Mouse (Mus musculus): ENCODE measurements around the gene Ccdc151. TPM values are rescaled to one million over a fixed set of nuclear protein-coding genes. Genes with fewer than 3 reads are reported as not detected.

Gene Ccdc151
- polyA plus RNA-seq (2012; rRNA removed) = 0.14 and 0.15 TPM in 2 replicates

DNA sequence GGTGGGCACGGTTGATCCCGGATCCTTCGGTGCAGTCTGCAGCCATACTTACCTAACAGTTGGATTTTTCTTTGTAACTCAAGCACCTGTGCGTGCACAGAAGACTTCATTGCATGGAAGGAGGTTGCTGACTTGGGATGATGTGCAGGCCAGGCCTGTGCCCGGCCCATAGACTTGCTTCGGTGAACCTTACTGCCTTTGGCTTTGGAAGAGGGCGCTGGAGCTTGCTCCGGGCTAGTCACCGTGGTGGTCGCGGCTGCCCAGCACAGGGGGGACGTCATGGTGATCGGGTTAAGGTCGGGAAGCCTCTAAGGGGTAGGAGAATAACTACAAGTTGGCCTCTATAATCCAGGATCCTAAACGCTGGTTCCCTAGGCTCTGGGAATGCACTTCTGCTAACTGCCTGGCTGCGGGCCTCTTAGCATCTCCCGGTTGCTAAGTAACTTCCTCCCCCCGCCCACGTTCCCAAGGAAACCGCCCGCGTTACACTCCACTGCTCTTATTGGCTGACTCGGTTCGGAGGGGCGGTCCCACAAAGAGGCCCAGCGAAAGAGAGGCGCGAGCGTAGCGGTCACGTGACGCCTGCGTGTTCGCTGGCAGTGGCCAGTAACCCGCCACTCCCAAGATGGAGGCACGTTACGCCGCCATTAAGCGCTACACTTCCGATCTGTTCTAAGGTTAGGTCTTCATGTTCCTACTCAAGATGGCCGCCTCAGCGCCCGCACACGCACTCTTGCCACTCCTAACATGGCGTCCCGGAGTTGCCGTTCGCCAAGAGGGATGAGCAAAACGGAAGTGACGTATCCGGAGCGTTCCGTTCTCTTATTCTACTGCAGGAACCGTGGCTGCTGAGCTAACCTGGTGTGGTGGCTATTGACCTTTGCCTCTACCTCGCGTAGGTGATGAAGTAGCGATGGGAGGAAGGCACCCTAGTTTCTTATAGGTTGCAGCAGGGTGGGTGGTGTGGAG lies at the start of gene Ccdc151, which contains the start of gene Prkcsh:
Gene Ccdc151, minus strand, starts transcription at position 441 of the 969 bp plus-strand sequence.
Gene Prkcsh, plus strand, starts transcription at position 613 of the 969 bp plus-strand sequence.
- 7% methylated on average over 57 of the region's 57 CpGs for WGBS

DNA sequence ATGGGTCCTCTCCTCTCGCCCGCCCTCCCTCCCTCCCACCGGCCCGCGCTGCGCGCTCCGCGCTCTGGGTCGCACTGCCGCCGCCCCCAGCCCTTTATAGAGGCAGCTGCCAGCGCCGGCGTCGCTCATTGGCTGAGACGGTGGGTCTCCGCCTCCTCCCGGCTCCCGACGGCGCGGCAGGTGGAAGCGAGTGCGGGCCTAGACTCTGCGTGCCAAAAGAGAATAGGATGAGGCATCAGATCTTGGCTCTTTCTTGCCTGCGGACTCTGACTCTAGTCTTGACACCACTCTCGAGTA lies 49.5 kb upstream of the Ccdc151 start, which contains the start of gene Elavl3:
Gene Elavl3, minus strand, starts transcription at position 66 of the 297 bp plus-strand sequence.
- WGBS = 2% methylated on average over 28 of the region's 28 CpGs
- DNase-seq (ENCODE audit: low read depth, low spot score) = no peak

More for the DNA sequence above, at the start of gene Ccdc151, which contains the start of gene Prkcsh:
- DNase-seq (ENCODE audit: low read depth, low spot score) = peak; percentile 99

DNA sequence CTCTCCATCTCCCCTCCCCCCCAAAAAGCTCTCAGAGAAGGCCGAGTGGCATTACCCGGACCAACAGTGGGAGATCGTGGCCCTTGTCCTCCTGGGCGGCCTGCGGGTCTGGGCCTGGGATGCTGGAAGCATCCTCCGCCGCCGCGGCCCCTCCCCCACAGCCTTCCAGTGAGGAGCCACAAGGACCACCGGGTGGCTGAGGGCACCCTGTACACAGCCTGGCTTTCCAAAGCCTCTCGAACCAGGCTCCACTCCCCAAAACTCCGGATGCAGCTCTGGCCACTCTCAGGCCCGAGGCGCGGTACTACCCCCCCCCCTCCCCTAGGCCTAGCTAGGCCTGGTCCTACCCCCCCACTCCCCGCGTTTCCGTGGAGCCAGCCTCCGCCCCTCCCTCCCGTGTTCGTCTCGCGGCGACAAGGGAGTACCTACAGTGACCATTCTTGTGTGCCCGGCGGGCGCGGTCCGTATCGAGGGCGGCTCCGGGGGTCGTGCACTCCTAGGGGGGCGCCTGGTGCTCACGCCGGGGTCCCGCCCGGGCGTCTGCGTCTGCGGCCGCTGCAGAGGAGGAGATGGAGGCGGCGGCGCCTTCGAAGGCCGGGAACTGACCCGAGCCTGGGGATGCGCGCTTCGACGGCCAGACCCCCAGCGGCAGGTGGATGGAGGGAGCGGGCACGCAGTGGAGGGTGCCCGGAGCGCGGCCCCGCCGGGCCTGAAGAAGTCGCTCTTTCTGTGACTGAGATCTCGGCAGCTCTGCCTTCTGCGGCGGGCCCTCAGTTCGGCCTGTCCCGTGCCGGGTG lies 48.9 kb upstream of the Ccdc151 start:
- WGBS = 3% methylated on average over 67 of the region's 67 CpGs
- no peak for DNase-seq (ENCODE audit: low read depth, low spot score)

DNA sequence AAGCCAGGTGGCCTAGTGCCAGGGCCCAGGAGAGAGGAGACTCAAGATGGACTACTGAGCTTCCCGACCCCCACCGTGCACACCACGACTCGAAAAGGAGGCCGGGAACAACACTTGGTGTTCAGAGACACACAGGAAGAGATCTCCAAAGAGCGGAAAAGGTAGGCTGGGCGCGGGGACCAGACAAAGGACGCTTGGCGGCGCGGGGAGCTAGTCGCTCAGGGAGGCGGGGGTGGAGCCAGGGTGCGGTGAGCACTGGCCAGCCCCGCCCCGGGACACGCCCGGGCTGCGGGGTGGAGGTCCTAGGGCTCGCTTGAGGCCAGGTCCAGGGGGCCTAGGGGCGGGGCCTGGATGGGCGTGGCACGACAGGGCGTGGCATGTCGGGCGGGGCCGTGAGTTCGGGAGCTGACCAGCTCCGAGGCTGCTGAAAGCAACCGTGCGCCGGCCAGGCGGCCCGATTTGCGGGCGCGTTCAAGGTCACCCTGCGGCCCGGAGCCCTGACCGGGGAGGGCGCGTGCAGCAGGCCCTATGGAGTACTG lies 48.0 kb upstream of the Ccdc151 start:
- 1% methylated on average over 43 of the region's 43 CpGs for WGBS
- DNase-seq (ENCODE audit: low read depth, low spot score) = no peak

DNA sequence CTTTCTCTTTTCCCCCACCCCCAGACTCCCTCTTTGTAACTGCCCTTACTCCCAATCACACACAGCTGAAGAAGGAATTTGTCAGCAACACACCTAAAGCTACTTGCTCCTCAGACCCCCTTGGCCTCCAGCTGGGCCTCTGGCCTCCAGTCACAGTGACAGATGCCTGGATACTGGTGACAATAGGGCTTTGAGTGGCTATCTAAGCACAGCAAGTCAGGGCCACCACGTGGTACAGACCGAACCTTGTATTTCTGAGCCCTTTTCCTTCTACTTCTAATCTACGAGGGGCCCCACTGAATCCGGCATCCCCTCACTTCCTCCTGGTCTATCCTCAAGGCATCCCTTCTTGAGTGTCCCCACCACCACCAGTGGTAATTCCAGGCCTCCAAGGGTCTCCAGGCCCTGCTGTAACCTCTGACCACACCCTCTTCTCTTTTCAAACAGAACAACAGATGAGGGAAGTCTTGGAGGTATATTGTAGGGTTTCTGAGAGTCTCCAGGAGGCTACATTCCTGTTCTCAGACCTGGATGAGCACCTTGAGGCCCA lies 47.4 kb upstream of the Ccdc151 start:
- DNase-seq (ENCODE audit: low read depth, low spot score) = no peak
- WGBS = 47% methylated on average over 4 of the region's 4 CpGs

DNA sequence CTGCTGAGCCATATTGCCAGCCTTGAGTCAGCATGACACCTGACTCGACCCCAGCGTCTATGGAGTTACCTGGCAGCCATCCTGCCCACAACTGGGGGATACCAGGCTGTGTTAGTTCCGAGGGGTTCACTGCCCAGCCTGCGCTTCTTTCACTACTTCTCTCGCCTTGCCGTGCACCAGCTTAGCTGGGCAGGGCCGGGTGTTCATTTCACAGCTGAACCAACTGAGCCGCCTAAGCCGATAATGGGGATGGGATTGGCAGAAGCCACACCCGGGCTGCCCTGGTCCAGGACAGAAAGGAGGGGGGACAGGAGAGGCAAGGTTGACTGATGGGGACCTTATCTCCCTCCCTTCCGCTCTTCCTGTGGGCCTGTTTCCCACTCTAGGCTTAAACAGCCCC lies 46.9 kb upstream of the Ccdc151 start:
- WGBS = 33% methylated on average over 11 of the region's 11 CpGs
- no peak for DNase-seq (ENCODE audit: low read depth, low spot score)

DNA sequence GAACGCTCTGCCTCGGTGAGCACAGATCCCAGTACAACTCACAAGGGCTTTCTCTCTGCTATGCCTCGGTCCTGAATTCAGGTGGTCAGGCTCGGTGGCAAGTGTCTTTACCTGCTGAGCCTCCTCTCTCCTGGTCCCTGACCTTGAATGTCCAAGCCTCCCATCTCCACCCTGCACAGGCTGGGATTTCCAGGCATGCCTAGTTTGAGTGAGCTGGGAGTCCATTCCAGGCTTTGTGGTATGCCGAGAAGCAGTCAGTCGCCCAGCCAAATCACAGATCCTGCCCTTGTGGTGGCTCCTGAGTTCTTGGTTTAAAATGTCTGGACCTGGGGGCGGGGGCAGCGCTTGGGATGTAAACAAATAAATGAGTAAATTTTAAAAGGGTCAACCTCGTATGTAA lies 44.9 kb upstream of the Ccdc151 start:
- no peak for DNase-seq (ENCODE audit: low read depth, low spot score)
- WGBS = 52% methylated on average over 9 of the region's 9 CpGs

DNA sequence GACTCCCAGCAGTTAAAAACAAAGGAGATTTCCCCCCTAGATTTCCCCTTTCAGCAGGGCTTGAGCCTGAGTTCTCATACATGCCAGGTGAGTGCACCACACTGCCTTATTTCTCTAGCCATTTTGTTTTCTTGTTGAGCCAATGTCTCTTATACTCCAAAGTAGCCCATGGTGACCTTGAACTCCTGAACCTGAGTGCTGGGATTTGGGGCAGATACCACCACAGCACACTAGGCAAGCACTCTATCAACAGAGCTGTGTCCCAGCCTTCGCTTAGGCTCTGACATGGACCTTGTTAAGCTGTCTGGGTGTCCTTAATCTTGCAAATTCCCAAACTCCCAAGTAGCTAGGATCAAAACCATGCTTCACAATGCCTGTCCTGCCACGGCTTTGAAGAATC lies 39.4 kb upstream of the Ccdc151 start:
- WGBS = 60% methylated on average over 2 of the region's 2 CpGs
- no peak for DNase-seq (ENCODE audit: low read depth, low spot score)

DNA sequence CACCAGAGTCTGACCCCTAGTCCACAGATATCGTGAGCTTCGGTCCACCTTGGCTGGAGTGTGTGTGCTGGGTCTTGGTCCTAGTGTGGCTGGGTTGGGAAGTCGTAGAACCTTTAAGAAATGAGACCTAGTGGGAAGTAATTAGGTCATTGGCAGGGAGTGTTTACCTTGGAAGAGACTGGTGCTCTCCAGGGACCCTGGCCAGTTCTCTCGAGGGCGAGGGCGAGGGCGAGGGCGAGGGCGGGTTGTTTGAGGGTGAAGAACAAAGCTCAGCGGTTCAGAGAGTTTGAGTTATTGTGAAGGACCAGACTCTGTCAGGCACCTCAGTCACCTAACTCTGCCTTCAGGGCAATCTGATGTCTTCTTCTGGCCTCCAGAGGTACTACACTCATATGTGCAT lies 35.4 kb upstream of the Ccdc151 start:
- WGBS = 44% methylated on average over 10 of the region's 10 CpGs
- no peak for DNase-seq (ENCODE audit: low read depth, low spot score)

DNA sequence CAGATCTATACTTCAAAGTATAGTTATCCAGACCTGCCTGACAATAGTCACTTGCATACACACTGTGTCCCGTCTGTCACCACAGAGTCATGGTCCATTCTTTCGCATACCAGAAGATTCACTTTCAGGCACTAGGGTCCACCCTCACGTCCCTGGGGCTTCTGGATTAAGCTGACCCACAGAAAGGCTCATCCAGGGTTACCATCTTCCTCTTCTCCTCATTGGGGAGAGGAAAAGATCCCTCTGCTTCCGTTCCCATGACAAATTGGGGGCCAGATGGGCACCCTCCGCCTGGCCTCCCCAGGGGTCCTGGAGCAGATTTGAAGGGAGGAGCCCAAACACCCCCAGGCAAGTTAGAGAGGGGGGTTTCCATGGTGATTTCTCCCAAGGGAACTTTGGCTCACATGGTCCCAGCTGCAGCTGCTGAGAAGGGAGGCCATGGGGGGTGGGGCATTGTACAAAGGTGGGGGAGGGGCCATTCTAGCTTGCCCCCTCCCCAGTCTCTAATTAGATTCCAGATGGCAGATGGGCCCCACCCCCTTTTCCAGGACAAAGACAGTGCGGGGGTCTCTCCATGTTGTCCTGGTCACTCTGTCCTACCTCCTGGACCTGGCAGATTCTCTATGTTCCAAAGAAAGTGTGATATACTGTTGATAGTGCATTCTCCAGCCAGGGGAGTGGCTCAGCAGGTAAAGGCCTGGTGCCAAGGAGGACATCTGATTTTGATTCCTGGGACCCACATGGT lies 33.0 kb upstream of the Ccdc151 start:
- WGBS = 72% methylated on average over 6 of the region's 6 CpGs
- DNase-seq (ENCODE audit: low read depth, low spot score) = no peak

DNA sequence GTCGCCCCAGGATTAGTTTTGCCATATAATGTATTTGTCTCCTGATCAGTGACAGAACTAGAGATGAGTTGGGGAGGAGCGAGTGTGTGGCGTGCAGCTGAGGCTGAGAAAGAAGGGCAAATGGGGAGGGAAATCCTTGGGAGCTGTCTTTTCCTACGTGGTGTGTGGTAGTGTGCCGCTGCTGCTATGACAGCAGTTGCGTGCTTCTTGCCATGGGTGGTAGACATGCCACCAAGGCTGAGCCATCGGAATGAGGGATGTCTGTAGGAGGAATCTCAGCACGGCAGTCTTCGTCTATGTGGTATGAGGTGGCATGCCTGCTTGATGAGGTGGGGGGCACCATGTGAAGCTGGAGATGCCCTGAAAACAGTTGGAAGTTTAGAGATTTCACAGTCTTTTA lies 28.0 kb upstream of the Ccdc151 start:
- WGBS = 92% methylated on average over 9 of the region's 9 CpGs
- no peak for DNase-seq (ENCODE audit: low read depth, low spot score)

DNA sequence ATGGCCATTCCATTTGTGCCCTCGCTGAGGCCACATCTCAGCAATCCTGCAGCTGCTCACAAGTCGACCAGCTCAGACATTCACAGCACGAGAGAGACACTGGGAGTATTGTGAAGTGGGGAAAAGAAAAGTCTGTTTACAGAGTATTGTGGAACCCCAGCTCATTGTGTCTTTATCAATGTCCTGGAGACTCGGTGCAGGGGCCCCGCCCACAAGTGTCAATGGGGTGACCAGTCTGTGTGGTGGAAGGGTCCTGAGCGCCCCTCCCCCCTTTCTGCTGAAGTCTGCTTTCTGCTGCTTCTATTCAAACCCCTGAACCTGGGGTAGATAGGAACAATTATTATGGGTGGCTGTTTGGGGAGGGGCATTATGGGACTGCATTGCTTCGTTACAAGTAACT lies 26.0 kb upstream of the Ccdc151 start:
- 44% methylated on average over 7 of the region's 7 CpGs for WGBS
- no peak for DNase-seq (ENCODE audit: low read depth, low spot score)

DNA sequence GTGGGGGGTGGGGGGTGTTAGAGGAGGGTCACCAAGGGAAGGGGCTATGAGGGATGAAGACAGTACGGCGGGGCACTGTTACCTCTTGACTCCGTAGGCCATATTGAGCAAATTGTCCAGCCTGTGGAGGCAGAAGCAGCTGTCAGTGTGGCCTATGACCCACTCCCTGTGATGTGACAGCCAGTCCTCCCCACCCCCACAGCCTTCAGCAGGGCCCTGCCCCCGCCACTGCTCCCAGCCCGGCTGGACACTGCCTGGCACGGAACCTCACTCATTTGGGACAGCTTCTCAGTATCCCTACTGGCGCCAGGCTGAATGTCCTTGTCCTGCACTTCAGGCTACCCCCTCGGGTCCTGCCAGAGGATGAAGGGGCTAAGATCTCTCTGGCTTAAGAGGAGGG lies 22.2 kb upstream of the Ccdc151 start:
- DNase-seq (ENCODE audit: low read depth, low spot score) = no peak
- 55% methylated on average over 8 of the region's 8 CpGs for WGBS

DNA sequence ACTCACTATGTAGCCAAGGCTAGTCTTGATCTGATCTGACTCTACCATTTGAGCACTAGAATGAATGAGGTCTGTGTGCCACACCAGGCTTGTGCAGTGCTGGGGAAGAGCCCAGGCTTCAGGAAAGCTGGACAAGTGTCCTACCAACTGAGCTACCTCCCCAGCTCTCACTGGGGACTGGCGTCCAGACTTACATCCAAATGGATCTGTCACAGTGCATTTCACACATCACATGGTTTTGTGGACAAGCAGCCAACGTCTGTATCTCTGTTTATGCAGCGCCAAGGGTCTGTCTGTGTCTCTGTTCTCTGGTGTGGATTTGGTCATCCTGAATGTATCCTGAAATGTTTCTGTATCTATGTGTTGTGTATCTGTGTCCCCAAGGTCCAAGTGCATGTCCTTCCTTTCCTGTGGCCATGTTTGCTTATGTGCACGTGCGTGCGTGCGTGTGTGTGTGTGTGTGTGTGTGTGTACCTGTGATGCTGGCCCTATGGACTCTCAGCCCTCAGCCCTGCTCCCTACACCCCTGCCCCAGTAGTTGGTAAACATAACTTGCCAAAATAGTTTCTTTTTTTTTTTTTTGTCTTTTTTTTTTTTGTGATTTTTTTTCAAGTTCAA lies 14.9 kb upstream of the Ccdc151 start:
- 60% methylated on average over 7 of the region's 7 CpGs for WGBS
- DNase-seq (ENCODE audit: low read depth, low spot score) = no peak

DNA sequence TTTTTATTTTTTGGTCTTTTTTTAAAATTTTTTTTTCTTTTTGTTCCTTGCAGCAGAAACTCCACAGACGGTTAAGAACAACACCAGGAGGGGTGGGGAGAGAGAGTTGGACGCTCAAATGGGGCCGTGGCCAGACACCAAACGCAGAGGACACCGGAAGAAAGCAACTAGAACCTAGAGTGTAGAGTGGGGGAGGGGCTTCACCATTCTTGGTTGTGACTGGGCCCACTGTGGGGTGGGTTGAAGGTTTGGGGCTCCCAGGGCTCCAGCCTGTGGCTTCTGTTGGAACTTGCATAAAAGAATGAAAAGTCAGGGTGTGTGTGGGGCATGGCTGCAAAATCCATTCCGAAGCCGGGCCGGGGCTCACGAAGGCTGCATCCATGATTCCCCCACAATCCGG lies 13.8 kb upstream of the Ccdc151 start:
- no peak for DNase-seq (ENCODE audit: low read depth, low spot score)
- 74% methylated on average over 10 of the region's 10 CpGs for WGBS

DNA sequence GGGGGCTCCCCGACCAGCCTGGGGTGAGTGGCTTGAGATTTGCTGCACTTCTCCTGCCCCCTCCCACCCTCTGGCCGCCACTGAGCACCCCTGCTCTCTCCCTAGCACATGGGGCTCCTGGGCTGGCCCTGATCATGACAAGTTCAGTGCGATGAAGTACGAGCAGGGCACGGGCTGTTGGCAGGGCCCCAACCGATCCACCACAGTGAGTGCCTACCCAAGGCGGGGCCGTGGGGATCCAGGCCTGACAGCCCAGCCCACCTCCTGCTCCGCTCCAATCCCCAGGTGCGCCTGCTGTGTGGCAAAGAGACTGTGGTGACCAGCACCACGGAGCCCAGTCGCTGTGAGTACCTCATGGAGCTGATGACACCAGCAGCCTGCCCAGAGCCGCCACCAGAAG lies 10.3 kb upstream of the Ccdc151 start:
- WGBS = 91% methylated on average over 13 of the region's 13 CpGs
- no peak for DNase-seq (ENCODE audit: low read depth, low spot score)

DNA sequence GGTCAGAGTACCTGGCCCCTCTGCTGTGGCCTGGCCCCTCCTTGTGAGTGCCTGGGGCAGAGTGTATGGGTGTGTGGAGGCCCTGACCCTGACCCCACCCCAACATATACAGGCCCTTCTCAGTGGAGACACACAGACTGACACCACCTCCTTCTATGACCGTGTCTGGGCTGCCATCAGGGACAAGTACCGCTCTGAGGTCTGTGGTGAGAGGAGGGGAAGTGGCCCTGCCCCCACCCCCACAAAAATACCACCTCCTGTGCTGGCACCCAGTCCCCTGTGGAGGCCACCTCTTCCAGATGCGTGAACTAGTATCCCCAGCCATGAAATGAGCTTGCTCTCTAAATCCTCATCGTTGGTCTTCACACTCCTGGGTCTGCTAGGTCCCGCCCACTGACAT lies 8.6 kb upstream of the Ccdc151 start:
- 83% methylated on average over 5 of the region's 5 CpGs for WGBS
- DNase-seq (ENCODE audit: low read depth, low spot score) = no peak

DNA sequence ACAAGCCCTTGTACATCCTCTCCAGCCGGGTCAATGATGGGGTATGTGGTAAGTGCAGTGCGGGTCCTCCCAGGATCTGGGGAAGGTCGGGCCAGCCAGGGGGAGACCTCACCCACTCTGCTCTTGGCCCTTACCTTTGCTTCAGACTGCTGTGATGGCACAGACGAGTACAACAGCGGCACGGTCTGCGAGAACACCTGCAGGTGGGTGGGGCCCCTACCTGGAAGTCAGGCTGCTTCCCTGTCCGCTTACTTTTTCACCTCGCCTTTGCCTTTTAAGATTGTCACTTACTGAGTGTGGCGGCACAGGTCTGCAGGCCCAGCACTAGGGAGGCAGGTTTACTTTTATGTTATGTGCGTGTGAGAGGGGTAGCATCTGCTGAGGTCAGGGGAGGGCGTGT lies 2.1 kb upstream of the Ccdc151 start:
- DNase-seq (ENCODE audit: low read depth, low spot score) = no peak
- WGBS = 66% methylated on average over 12 of the region's 12 CpGs

DNA sequence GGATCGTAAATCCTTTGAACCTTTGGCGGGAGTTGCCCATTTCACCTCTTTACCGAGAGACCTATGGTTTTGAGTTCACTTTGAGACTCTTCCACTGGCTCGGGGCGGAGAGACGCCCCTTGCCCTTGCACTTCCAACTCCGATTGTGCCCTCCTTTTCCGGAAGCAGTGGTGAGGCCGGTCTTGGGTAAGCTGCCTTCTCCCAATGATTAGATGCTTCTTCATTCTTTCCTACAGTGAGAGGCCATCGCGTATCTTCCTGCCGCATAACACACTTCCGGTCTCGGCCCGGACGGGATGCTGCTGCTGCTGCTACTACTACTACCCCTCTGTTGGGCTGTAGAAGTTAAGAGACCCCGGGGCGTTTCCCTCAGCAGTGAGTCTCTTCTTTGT lies 725 bp upstream of the Ccdc151 start:
- WGBS = under 1% methylated on average over 18 of the region's 18 CpGs

More for the DNA sequence above, 725 bp upstream of the Ccdc151 start:
- DNase-seq (ENCODE audit: low read depth, low spot score) = no peak
